Mouse (Mus musculus): Measurements from ENCODE around the gene Hacd2. TPM values are rescaled to one million over a fixed set of nuclear protein-coding genes. Genes with fewer than 3 reads are reported as not detected.

Gene Hacd2
- polyA plus RNA-seq, 1 experiment from 2014 or later: 77.4 TPM

GRCm38 (mm10) chr16:35146153-35146552 lies 123.9 kb downstream of the Hacd2 start:
- Histone ChIP-seq H3K27me3 (replicated peaks; ENCODE audit: low read depth, poor library complexity, severe bottlenecking) (peaks cover 18% of the 10 kb centered on the region), H3K4me1 (peaks cover under 1% of the 10 kb centered on the region; the same call in 1 of the 2 replicates), H3K27ac (replicated peaks) (no peak overlapping the region), H3K4me3 (no peak overlapping the region), H3K36me3 (replicated peaks) (no peaks in the 10 kb centered on the region), H3K9me3 (no peaks in the 10 kb centered on the region)
- no peak for DNase-seq (ENCODE audit: low spot score)
- WGBS: 18% methylated on average over 4 of the region's 4 CpGs

DNA sequence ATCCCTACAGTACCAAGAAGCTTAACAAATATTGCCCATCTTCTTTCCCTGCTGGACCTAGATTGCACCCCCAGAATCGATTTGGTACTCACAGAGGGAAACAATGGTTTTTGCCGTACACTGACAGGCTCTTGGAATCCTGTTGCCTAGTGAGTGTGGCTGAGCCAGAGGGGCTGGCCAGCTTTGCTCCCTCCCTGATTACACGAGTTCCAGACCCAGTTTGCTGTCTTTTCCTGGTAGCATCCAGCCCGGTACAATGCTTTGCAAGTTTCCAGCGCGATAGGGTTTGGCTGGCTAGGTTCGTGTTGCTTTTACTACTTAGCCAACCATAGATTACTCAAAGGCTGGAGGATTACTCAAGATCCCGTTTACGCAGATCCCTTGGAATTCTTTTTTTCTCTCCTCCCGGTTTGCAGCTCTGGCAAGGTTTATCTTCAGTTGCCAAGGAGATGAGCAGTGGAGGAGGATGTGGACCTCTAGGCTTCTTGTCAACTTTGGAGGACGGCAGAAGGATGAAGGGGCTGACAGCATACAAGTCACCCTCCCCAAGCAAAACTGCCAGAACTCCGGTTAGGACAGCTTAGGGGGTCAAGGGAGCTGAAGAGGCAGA lies 131.0 kb downstream of the Hacd2 start:
- 7% methylated on average over 12 of the region's 12 CpGs for WGBS

DNA sequence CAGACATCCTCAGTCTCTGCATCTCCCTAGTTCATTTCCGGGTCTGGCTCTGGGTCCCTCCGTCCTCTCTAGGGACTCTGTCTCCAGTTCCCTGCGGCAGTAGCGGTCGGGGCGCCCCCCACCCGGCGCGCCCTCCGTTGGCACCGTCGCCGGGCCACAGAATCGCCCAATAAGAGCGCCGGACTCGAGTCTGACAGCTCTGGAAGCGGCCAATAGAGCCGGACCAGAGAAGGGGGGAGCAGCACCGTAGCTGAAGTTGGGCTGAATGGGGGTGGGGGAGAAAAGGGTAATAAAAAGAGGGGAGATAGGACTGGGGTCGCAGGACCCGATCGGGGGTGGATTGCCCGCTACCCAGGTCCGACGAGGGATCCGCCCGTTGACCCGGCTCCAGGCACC lies 132.0 kb downstream of the Hacd2 start:
- no peaks in the 10 kb centered on the region; the same call in 1 of the 2 replicates for H3K36me3 ChIP-seq (replicated peaks)
- DNase-seq (ENCODE audit: low spot score): peak; percentile 70
- H3K4me3 ChIP-seq: peak overlapping the region; percentile 78
- no peaks in the 10 kb centered on the region for H3K9me3 ChIP-seq
- H3K27ac ChIP-seq (replicated peaks): peak overlapping the region; percentile 78
- H3K27me3 ChIP-seq (replicated peaks; ENCODE audit: low read depth, poor library complexity, severe bottlenecking): peaks cover 90% of the 10 kb centered on the region
- WGBS: under 1% methylated on average over 29 of the region's 29 CpGs
- peaks cover 35% of the 10 kb centered on the region for H3K4me1 ChIP-seq

More for the DNA sequence above, 131.0 kb downstream of the Hacd2 start:
- DNase-seq (ENCODE audit: low spot score): no peak
- Histone ChIP-seq H3K4me1 (peaks cover 35% of the 10 kb centered on the region), H3K27ac (replicated peaks) (no peak overlapping the region), H3K36me3 (replicated peaks) (no peaks in the 10 kb centered on the region; the same call in 1 of the 2 replicates), H3K27me3 (replicated peaks; ENCODE audit: low read depth, poor library complexity, severe bottlenecking) (peaks cover 85% of the 10 kb centered on the region), H3K4me3 (0 out of 2 replicates have a peak overlapping the region, but pooled peaks have one; percentile 78), H3K9me3 (no peaks in the 10 kb centered on the region)

DNA sequence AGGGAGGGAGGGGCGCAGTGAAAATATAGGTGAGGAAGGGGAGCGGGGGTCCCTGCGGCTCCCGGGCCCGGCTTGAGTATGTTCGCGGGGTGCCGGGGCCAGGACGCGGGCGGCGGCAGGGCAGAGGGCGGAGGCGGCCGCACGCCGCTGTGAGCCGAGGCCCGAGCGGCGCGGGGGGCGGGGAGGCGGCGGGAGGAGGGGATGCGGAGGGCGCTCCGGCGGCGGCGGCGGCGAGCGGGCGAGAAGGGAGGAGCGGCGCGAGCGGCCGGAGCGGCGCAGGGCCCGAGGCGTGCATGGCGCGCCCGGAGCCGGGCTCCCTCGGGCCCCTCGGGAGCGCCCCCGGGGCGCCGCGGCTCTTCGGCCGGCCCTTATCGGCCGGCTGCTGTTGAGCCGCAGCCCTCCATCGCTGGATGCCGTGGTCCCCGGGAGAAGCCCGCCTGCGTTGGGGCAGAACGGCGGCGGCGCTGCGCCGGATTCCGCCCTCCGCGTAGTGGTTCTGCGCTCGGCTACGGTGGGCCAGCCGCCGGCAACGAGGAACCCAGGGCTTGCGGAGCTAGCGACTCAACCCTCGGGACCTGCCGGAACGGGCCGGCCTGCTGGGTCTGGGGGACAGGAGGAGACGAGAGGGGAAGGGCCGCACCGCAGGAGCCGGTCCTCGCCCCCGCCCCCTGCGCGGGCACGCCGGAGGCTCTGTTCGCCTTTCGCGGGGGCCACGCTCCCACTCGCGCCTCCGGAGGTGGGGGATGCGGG lies 132.6 kb downstream of the Hacd2 start, which contains the start of gene Adcy5:
Gene Adcy5, plus strand, starts transcription at position 237 of the 750 bp plus-strand sequence.
- peak within 1 kb of the TSS; percentile 78 for H3K4me3 ChIP-seq
- WGBS: under 1% methylated on average over 85 of the region's 104 CpGs
- peaks cover 89% of the 10 kb centered on the region for H3K27me3 ChIP-seq (replicated peaks; ENCODE audit: low read depth, poor library complexity, severe bottlenecking)
- H3K27ac ChIP-seq (replicated peaks): peak within 1 kb of the TSS; percentile 78
- H3K4me1 ChIP-seq: peaks cover 40% of the 10 kb centered on the region
- no peaks in the 10 kb centered on the region for H3K9me3 ChIP-seq
- no peaks in the 10 kb centered on the region; the same call in 1 of the 2 replicates for H3K36me3 ChIP-seq (replicated peaks)
- peak; percentile 74 for DNase-seq (ENCODE audit: low spot score)

GRCm38 (mm10) chr16:35155391-35156305 lies 133.4 kb downstream of the Hacd2 start:
- Histone ChIP-seq H3K4me1 (peaks cover 45% of the 10 kb centered on the region), H3K9me3 (no peaks in the 10 kb centered on the region), H3K36me3 (replicated peaks) (no peaks in the 10 kb centered on the region; the same call in 1 of the 2 replicates), H3K27ac (replicated peaks) (peak overlapping the region; percentile 78), H3K27me3 (replicated peaks; ENCODE audit: low read depth, poor library complexity, severe bottlenecking) (peaks cover 81% of the 10 kb centered on the region), H3K4me3 (peak overlapping the region; percentile 78)
- DNase-seq (ENCODE audit: low spot score): peak; percentile 73
- under 1% methylated on average over 87 of the region's 87 CpGs for WGBS

DNA sequence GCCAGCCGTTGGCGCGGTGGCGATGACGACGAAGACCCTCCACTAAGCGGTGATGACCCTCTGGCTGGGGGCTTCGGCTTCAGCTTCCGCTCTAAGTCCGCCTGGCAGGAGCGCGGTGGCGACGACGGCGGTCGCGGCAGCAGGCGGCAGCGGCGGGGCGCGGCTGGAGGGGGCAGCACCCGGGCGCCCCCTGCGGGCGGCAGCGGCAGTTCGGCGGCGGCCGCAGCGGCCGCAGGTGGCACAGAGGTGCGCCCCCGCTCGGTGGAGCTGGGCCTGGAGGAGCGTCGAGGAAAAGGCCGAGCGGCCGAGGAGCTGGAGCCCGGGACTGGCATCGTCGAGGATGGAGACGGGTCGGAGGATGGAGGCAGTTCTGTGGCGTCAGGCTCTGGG lies 134.1 kb downstream of the Hacd2 start:
- no peaks in the 10 kb centered on the region for H3K9me3 ChIP-seq
- H3K4me1 ChIP-seq: peaks cover 52% of the 10 kb centered on the region
- peak overlapping the region; percentile 65; the same call in 1 of the 2 replicates for H3K27ac ChIP-seq (replicated peaks)
- H3K36me3 ChIP-seq (replicated peaks): no peaks in the 10 kb centered on the region; the same call in 1 of the 2 replicates
- H3K4me3 ChIP-seq: peak overlapping the region; percentile 78
- H3K27me3 ChIP-seq (replicated peaks; ENCODE audit: low read depth, poor library complexity, severe bottlenecking): peaks cover 74% of the 10 kb centered on the region
- DNase-seq (ENCODE audit: low spot score): peak; percentile 76
- WGBS: 3% methylated on average over 48 of the region's 48 CpGs

DNA sequence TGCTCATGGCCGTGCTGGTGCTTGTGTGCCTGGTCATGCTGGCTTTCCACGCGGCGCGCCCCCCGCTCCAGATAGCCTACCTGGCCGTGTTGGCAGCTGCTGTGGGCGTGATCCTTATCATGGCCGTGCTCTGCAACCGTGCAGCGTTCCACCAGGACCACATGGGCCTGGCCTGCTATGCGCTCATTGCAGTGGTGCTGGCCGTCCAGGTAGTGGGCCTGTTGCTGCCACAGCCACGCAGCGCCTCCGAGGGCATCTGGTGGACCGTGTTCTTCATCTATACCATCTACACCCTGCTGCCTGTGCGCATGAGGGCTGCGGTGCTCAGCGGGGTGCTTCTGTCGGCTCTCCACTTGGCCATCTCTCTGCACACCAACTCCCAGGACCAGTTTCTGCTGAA lies 134.6 kb downstream of the Hacd2 start:
- Histone ChIP-seq H3K27me3 (replicated peaks; ENCODE audit: low read depth, poor library complexity, severe bottlenecking) (peaks cover 69% of the 10 kb centered on the region), H3K9me3 (no peaks in the 10 kb centered on the region), H3K27ac (replicated peaks) (no peak overlapping the region), H3K36me3 (replicated peaks) (no peaks in the 10 kb centered on the region; the same call in 1 of the 2 replicates), H3K4me1 (peaks cover 55% of the 10 kb centered on the region), H3K4me3 (peak overlapping the region; percentile 78; the same call in 1 of the 2 replicates)
- 77% methylated on average over 21 of the region's 21 CpGs for WGBS
- DNase-seq (ENCODE audit: low spot score): no peak

Other genes with a start within 250 kb of the Hacd2 start
- 0.48 and 0.70 TPM in 2 replicates for gene Adcy5, start 132.4 kb downstream of the Hacd2 start, polyA plus RNA-seq (2016; fragmentation: Nextera tagmentation; extraction: Ambion mirVana)